Mouse (Mus musculus) adrenal gland, adult 8-10 months (tissue): ENCODE measurements around the gene Sh2b1. TPM values are rescaled to one million over a fixed set of nuclear protein-coding genes. Genes with fewer than 3 reads are reported as not detected.

Source experiments
- DNase-seq: peaks from one replicate; pipeline ENCODE4 v3.0.0; 2022
- total RNA-seq, 4 experiments: library from RNA; stranded (reverse); gene quantifications; 2 replicates each; pipeline ENCODE4 v1.2.4; 2022

The Sh2b1 gene
- total RNA-seq, 4 experiments from 2014 or later = 54.3 to 78.7 (median 65.2) TPM

GRCm38 (mm10) chr7:126417045-126417444, 58.2 kb downstream of the Sh2b1 start:
- DNase-seq = no peak

Other genes starting within 250 kb of the Sh2b1 start
- gene Sbk1, start 202.8 kb downstream of the Sh2b1 start, total RNA-seq = 100 to 1,000 TPM in 2 of 4 experiments, 10 to 100 TPM in 2; 32.4 to 142 (median 75.6) TPM
- gene Lat, start 105.9 kb downstream of the Sh2b1 start, total RNA-seq = 1 to 10 TPM in 3 of 4 experiments, under 1 TPM in 1; 0.49 to 2.0 (median 1.6) TPM
- gene Spns1, start 98.0 kb downstream of the Sh2b1 start, total RNA-seq = 10 to 100 TPM; 36.9 to 57.2 (median 45.6) TPM
- gene Nfatc2ip, start 78.7 kb downstream of the Sh2b1 start, total RNA-seq = 10 to 100 TPM in 2 of 4 experiments, 1 to 10 TPM in 2; 6.5 to 10.8 (median 8.8) TPM
- gene Cd19, start 60.5 kb downstream of the Sh2b1 start, total RNA-seq = under 1 TPM; 0.56 to 0.94 (median 0.78) TPM
- 100 to 1,000 TPM in 2 of 4 experiments, 10 to 100 TPM in 2; 52.1 to 174 (median 93.2) TPM for gene Rabep2, start 46.7 kb downstream of the Sh2b1 start, total RNA-seq
- under 1 TPM in 1 of 4 experiments, not detected in 3; 0.08 TPM for gene Atp2a1, start 12.3 kb downstream of the Sh2b1 start, total RNA-seq
- 100 to 1,000 TPM; 205 to 255 (median 223) TPM for gene Tufm, start 11.9 kb upstream of the Sh2b1 start, total RNA-seq
- gene Atxn2l, start 28.0 kb upstream of the Sh2b1 start, total RNA-seq = 100 to 1,000 TPM in 2 of 4 experiments, 10 to 100 TPM in 2; 83.3 to 141 (median 110) TPM
- gene Eif3c, start 91.0 kb upstream of the Sh2b1 start, total RNA-seq = 100 to 1,000 TPM; 206 to 258 (median 232) TPM
- gene Apobr, start 109.5 kb upstream of the Sh2b1 start, total RNA-seq = 1 to 10 TPM; 1.4 to 4.3 (median 3.3) TPM
- gene Cln3, start 110.4 kb upstream of the Sh2b1 start, total RNA-seq = 10 to 100 TPM; 25.6 to 55.5 (median 39.8) TPM
- not detected for gene Il27, start 119.5 kb upstream of the Sh2b1 start, total RNA-seq
- gene Nupr1, start 155.4 kb upstream of the Sh2b1 start, total RNA-seq = 10 to 100 TPM in 2 of 4 experiments, 1 to 10 TPM in 2; 7.9 to 17.5 (median 10.3) TPM
- 10 to 100 TPM; 30.5 to 44.4 (median 38.2) TPM for gene Sgf29, start 173.9 kb upstream of the Sh2b1 start, total RNA-seq
- gene Sult1a1, start 201.0 kb upstream of the Sh2b1 start, total RNA-seq = 10 to 100 TPM; 33.4 to 42.0 (median 40.2) TPM
- gene Bola2, start 220.0 kb upstream of the Sh2b1 start, total RNA-seq = 100 to 1,000 TPM in 1 of 4 experiments, 10 to 100 TPM in 3; 78.0 to 116 (median 95.6) TPM
- gene Slx1b, start 220.4 kb upstream of the Sh2b1 start, total RNA-seq = 10 to 100 TPM; 14.7 to 21.1 (median 18.2) TPM
- gene Coro1a, start 232.4 kb upstream of the Sh2b1 start, total RNA-seq = 10 to 100 TPM; 21.0 to 28.2 (median 25.0) TPM